Mouse (Mus musculus) left cerebral cortex, adult 8-10 months (tissue): ENCODE data around the gene Atp5c1. TPM values are rescaled to one million over a fixed set of nuclear protein-coding genes. Genes with fewer than 3 reads are reported as not detected.

ENCODE experiments used
- DNase-seq, 2 experiments: peaks; one replicate each; pipeline ENCODE4 v3.0.0; 2022; ENCODE audit warnings: low spot score in 2 of 2
- total RNA-seq, 4 experiments: library from RNA; stranded (reverse); gene quantifications; 2 replicates each; pipeline ENCODE4 v1.2.4; 2022

The Atp5c1 gene
- total RNA-seq: 100 to 1,000 TPM; 248 to 267 (median 258) TPM

DNA sequence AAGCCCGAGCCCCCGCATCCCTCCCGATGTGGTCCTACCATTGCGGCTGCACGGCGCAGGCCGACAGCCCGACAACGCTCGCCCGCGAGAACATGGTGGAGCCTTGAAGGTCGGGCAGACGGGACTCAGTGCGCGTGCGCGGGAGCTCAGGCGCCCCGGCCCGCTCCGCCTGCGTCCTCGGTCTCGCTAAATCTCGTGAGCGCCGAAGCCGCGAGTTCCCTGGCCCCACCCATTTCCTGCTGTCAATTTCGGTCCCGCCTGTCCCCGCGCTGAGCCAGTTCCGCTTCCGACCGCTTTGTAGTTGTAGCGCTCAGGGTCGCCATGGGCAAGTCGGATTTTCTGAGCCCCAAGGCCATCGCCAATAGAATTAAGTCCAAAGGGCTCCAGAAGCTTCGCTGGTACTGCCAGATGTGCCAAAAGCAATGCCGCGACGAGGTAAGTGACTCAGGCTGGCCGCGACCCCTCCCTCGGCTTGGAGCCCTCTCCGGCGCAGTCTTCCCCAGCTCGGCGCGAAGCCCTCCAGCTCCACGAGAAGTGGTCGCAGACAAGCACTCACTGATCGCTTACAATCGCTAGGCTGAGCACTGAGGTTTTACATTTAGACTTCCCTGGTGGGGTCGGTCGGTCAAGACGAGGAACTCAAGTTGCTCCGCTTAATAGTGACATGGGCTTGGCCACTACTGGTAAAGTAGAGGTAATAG, at the start of gene Atp5c1, which contains the start of gene Kin:
TSS of gene Atp5c1 (minus strand) at position 201 of the 701 bp plus-strand sequence.
TSS of gene Kin (plus strand) at position 284 of the 701 bp plus-strand sequence.
- DNase-seq: peak; percentile 92 to 95

DNA sequence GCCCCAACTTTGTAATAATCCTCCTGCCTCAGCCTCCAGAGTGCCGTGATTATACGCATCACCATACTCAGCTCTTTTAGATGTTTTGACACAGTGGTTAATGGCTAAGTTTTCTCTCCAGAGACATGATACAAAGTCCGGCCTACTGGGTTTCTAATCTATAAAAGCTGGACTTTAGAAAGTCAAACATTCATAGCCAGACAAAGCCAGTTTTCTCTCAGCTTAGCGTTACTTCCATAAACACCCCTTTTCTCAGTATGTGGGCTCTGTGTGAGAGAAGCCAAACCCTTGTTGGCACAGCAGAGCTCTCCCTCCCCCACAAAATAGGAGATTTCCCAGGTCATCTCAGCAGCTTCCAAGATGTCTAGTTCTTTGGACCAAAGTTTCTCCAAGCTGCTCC, 48.3 kb upstream of the Atp5c1 start:
- no peak for DNase-seq

DNA sequence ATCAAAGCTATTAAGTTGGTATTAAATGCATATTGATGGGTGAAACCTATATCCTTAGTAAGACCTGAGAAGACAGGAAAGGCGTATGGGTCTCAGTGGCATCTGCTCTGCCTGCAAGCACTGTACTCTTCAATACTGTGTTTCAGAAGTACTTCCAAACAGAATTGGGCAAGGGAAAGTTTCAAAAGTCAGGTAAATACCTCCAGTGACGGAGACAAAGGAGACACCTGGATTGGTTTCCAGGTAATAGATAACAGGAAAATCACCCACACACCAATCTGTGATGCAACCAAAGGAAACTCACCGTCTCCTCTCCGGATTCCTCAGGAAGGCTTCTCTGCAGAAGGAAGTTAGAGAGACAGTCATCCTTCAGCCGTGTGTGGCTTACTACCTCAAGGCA, 47.2 kb upstream of the Atp5c1 start:
- no peak for DNase-seq

DNA sequence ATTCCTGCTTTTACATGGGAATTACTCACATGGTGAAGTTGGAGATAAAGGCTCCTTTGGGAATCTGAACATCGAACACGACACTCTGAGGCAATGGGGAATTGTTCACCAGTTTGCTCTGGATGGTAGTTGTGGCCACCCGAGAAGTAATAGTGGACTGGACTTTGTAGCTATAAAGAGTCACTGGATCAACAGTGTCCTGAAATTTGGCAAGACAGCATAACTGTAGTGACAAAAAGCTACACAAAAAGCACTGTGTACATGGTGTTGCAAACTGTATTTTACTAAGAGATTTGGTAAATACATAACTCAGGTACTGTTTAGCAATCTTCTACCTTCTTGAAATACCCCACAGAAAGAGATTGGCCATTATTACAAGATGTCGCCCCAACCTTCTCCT, 45.8 kb upstream of the Atp5c1 start:
- no peak for DNase-seq

DNA sequence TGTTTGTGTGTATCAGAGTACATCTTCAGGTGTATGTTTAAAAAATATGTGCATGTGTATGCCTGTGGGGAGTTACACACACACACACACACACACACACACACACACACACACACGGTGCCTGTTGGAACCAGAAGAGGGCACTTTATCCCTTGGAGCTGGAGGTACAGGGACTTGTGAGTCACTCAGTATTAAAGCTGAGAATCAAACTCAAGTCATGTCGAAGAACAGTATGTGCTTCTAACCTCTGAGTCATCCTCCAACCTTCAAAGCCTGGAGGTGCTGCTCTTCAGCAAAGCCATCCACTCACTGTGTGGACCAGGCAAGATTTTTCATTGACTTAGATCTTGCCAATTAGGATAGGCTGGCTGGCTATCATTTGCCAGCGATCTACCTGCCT, 41.5 kb upstream of the Atp5c1 start:
- no peak for DNase-seq

DNA sequence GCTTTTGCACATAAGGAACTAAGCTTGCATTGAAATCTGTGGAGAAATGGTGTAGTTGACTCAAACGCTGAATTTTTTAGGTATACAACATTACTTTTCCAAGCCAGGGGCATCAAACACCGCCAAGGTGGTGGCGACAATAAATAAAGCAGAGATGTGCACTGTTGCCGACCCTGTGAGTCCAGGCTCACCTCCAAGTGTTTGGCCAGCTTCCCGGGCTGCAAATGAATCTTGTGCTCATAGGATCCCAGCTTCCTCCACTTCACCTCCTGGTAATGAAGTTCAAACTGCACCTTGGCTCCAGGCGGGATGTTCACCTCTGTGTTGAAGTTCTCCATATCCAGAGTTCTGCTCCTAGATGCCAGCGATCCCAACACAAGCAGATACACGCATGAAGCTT, 39.0 kb upstream of the Atp5c1 start:
- no peak for DNase-seq

DNA sequence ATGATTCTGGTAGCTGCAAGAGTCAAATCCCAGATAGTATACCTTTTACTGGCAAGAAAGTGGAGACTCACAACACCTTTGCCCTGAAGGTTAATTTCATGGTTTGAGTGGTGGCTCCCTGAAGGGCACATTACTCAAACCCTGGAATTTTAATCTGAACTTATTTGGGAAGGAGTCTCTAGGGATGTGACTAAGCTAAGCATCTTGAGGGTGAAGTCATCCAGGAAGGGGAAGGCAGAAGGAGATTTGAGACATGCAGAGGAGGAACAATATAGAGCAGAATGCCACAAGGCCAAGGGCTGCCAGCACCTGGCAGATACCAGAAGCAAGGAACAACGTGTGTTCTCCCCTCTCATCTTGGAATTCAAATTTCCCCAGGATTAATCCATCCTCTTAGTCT, 38.4 kb upstream of the Atp5c1 start:
- DNase-seq: no peak

DNA sequence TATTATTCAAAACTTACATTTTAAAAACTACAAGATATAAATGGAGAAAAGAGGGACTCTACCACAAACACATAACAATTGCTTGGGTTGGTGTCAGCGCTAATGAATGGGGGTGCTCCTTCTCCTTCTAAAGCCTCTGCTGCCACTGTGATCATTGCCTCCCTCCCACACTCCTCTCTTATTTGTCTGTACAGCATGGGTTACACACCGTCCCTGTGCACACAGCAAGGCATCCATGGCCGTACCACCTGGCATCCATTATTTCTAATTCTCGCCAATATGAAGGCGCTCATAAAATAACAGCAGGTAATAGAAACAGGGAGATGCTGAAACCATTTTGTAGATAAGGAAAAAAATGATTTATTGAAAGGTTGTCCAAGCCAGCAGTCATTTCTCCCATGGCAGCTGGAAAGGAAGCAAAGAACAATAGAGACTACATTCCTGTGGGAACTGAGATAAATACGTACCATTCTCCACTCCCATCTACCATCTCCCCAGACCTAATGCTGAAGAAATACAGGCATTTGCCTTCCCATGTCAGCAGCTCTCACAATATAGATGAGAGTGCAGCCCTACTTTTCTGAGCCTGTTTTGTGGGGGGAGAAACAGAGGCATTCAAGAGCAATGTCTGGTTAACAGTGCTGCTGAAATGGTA, 28.4 kb upstream of the Atp5c1 start:
- DNase-seq: no peak

DNA sequence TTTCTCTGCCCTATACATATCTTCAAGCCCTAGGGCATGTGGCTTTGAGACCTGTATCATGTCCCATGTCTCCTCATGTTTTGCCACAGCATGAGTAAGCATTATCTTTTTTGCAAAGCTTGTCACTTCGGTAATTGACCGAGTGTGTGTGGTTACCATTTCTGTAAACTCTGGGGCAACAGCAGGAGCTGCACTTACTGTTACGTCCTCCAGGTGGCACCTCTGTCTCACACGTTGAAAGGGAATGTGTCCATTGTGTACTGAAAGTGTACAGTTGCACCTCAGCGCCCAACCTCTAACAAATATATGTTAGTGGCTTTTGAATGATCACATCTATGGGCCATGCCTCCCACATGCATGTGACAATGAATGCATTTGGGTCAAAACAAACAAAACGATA, 20.9 kb upstream of the Atp5c1 start:
- peak in 1 of 2 experiments; percentile 23 for DNase-seq

DNA sequence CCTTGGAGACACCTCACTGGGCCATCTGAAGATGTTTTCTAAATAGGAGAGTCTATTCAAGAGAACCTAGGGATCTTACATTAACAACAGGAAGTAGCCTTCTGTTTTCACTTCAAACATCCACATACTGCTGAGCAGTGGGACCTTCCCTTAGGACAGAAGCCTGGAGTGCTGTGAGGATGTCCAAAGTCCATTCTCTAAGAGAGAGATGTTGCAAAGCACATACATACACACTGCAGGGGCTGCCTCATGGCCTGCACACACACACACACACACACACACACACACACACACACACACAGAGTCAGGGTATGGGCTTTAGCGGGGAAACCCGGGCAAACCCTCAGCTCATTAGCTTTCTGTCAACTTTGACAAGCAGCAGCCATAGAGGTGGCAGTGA, 20.2 kb upstream of the Atp5c1 start:
- DNase-seq: no peak

DNA sequence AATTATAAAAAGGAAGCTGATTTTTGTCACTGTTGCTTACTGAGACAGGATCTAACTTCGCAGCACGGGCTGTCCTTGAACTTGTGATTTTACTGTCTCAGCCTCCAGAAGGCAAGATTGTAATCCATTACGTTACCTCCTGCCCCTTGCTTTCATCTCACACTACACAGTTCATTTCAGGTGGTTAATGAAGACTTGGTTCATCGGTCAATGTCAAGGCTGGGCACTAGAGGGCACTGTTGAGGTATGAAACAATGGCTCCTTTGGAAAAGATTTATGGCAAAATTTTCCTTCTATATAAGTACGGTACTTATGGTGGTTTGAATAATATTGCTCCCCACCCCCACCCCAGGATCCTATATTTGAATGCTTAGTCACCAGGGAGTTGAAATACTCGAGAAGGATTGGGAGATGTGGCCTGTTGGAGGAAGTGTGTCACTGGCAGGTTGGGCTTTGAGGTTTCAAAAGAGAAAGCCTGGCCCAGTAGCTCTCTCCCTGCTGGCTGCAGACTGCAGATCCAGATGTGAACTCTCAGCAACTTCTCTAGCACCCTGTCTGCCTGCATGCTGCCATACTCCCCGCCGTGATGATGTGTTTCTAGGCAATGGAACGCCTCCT, 18.4 kb upstream of the Atp5c1 start:
- DNase-seq: peak in 1 of 2 experiments; percentile 53

DNA sequence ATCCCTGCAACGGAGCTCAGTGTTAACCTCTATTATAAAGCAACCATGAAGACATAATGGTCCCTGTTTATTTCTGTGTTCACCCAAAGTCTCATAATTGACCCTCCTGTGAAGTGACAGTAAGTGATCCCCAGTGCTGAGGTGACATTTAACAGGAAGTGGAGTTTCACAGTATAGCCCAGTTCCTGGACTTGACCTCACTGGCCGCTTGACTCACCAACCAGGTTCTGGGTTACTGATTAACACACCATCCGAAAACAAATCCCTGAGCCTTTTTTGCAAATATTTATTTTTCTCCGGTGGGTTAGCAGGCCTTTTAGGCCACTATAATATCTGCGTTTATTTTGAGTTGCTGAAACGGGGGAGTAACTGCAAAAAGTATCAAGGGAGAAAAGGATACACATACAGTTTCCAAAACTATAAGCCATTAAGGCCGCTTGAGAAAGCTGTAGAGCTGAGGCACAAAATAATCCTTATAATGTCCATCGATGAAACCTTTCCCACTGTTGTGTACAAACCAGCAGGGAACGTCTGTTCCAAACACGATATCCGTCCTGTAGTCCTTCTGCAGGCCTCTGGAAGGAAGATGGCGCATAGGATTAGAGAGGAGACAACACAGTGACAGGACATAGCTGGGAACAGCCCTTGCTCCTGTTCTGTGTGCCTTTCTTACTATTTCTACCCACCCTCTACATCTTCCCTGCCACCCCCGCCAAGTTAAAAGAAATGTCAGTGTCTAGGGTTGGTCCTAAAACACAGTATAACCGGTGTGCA, 14.2 kb upstream of the Atp5c1 start:
- DNase-seq: no peak

DNA sequence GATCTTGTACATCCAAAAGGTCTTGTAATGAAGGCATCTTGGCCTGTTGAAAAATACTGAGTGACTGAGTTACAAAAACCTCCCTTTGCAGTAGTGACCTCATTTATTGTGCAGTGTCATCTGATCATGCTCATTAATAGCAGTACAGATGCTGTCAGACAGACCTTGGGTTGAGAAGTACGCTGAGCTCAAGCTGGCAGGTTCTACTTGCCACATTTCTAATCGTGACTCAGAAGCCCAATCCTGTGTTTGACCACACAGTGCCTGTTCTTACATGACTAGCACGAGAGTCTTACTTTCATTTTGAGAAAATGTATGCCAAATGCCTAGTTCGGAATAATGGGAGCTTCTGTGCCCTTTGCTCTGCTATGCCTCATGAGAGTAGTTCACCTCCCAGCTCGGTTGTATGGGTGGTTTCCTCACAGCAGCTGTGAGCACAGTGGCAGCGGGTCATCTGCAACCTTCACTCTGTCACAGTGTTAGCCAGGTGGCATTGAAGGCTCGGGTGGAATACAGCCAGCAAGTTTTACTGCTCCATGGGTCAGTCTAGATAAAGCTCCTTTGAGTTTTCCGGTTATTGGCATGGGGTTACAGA, 7.0 kb upstream of the Atp5c1 start:
- DNase-seq: no peak

DNA sequence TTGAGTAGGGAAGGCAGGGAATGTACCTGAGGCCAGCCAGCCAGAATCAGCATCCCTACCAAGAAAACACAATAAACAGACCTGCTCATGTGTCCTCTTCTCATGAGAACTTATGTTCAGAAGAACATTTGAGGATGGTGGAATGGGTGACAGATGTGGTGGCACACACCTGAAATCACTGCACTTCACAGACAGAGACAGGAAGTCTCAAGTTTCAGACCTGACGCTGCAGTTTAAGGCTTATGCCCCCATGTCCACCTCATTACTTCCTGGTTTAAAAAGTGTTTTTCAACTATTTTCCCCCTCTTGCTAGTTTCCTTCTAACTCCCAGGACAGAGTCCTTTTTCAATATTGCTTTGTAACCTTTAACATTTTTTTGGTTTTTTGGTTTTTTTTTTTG, 2.4 kb upstream of the Atp5c1 start:
- no peak for DNase-seq

DNA sequence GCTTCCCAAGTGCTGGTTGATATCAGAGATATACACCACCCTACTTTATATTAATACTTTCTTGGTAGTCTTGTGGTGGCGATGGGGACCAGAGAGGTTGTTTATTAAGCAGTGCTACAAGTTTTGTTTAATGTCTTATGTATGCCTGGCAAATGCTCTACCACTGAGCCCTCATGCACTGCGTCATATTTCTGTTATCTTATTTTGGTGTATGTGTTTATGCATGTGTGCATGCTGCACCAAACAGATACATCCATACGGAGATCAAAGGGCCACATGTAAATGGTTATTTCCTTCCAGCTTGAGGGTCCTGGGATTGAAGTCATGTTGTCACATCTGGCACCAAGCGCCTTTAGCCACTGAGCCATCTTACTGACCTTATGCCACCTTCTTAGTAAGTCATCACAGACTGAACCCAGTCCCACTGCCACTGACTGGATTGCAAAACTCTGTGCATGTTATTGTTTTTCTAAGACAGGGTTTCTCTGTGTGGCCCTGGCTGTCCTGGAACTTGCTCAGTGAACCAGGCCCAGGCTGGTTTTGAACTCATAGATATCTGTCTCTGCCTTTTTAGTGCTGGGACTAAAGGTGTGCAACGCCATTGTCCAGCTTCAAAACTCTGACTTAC, 1.3 kb upstream of the Atp5c1 start:
- no peak for DNase-seq

DNA sequence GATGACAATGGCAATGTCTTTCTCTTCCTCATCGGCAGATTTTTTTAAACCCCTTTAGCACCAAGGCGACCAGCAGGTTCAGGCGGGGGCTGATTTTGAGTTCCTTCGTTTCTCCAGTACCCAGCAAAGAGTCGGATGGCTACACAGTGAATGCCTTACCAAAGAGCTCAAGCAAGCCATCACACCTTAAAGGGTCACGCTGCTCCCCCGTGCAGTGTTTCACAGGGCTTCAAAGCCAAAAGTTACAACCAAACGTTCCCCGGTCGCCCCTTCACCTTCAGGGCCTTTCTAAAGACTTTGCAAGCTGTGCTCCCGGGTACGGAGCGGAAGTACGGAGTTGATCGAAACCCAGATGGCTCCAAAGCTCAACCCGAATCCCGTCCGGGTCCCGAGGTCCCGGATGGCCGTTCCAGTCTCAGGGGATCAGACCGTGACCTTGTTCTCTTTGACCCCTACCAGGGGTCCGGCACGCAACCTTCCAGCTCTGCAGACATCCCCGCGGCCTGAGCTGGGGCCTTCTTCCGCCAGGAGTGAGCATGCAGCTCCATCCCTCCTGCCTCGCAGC, 483 bp downstream of the Atp5c1 start:
- DNase-seq: no peak

DNA sequence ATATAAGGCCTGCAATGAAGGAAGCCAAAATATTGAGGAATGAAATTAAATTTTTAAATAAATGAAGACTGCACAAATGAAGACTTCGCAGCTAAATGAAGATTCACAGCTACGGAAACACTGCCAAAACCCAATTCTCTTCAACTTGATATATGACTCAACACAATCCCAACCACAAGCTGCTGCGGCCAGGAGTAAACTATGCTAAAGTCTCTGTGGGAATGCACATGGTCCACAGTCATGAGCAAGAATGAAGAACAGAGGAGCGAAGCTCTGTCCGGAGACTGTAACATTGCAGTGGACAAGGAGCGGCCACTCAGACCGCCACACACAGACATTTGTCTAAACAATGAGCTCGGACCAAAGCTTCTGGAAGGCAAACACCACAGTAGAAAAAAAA, 3.6 kb downstream of the Atp5c1 start:
- DNase-seq: no peak

DNA sequence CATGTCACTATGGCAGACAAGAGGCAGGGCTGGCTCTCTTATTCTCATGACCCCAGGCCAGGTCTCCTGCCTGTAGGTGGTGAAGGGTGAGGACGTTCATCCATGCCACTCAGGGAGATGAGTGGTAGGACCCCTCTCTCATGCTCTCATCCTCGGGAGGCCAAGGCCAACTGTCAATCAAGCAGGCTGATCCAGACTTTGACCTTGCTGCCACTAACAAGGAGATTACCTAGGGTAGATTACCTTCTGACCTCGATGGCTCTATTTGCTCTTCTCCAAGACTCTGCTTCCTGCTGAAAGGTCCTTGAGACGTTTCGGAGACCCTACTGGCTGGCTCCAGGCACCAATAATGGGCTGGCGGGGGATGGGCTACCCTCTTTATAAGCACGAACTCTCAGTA, 5.8 kb downstream of the Atp5c1 start:
- DNase-seq: no peak

DNA sequence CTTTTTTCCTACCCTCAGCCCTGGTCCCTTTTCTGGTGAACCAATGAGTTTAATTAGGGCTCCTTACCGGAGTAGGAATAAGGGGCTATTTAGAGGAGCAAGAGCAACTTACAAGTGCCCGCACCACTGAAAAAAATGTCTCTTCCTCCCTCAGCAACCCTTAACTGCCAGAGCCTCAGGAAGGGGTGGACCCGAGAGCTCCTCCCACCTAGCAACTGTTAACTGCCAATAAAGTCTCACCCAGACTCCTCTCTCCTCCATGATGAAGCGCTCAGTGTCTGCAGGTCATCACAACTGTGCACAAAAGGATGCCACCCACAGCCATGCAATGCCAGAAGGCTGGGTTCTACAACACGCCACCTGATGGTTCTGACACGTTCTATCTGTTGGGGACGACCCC, 8.6 kb downstream of the Atp5c1 start:
- no peak for DNase-seq

DNA sequence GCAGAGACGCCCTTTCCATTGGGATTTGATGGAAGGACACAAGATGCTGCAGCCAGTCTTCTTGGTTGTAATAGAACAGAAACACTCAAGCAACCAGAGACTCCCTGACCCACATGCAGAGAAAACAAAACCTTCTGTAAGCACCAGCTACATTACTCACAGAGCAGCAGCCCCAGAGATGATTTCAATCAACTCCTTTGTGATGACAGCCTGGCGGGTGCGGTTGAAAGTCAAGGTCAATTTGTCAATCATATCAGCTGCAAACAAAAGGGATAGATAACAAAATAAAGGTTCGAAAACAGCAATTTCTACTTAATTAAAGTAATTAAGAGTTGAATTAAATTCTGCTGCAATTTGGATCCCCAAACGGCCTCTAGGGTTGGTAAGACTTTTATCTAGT, 21.5 kb downstream of the Atp5c1 start:
- DNase-seq: no peak

DNA sequence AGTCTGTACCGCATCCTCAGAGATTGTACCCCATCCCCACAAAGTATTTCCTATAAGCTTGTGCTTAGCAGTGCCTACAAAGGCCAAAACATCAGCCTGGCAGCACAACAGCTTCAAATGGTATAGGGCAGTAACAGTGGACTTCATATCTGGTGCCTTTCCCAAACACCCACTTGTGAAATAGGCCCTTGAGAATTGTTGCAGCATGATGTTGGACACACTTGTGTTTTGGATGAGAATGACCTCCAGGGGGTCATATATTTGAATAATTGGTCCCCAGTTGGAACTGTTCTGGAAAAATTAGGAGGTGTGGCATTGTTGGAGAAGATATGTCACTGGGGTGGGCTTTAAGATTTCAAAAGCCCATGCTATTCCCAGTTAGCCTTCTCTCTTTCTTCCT, 28.3 kb downstream of the Atp5c1 start:
- no peak for DNase-seq
